Mouse (Mus musculus) myocyte (in vitro differentiated cells): ENCODE measurements around the gene Cant1.

ENCODE experiments used
- CEBPB ChIP-seq: IDR thresholded peaks from 2 replicates; pipeline ENCODE4 v1.6.1; 2011; ENCODE audit warnings: mild to moderate bottlenecking, moderate library complexity; ENCODE audit not compliant: poor library complexity, insufficient read depth, severe bottlenecking
- E2F4 ChIP-seq: IDR thresholded peaks from one replicate; pipeline ENCODE4 v1.6.1; 2011; ENCODE audit warnings: mild to moderate bottlenecking, control low read depth, moderate library complexity; ENCODE audit not compliant: insufficient read depth
- MAX ChIP-seq: IDR thresholded peaks from one replicate; pipeline ENCODE4 v1.6.1; 2011; ENCODE audit warnings: low read depth, mild to moderate bottlenecking, control low read depth
- MYOG ChIP-seq, 3 experiments: IDR thresholded peaks; one replicate each; pipeline ENCODE4 v1.6.1; 2011; ENCODE audit warnings: control low read depth in 2 of 3, low read depth in 2 of 3, mild to moderate bottlenecking in 2 of 3; ENCODE audit not compliant: insufficient read length in 2 of 3, control insufficient read depth in 1 of 3, insufficient read depth in 1 of 3
- POLR2A ChIP-seq: IDR thresholded peaks from one replicate; pipeline ENCODE4 v1.6.1; 2011; ENCODE audit warnings: low read depth, mild to moderate bottlenecking, control low read depth, moderate library complexity; ENCODE audit not compliant: insufficient read length
- POLR2AphosphoS2 ChIP-seq: IDR thresholded peaks from one replicate; pipeline ENCODE4 v1.6.1; 2011; ENCODE audit warnings: low read depth, control low read depth; ENCODE audit not compliant: insufficient read length
- SRF ChIP-seq: IDR thresholded peaks from one replicate; pipeline ENCODE4 v1.6.1; 2011; ENCODE audit warnings: low read depth; ENCODE audit not compliant: control insufficient read depth, insufficient read length
- TCF12 ChIP-seq: IDR thresholded peaks from one replicate; pipeline ENCODE4 v1.6.1; 2011; ENCODE audit warnings: mild to moderate bottlenecking, control low read depth; ENCODE audit not compliant: poor library complexity, insufficient read depth, severe bottlenecking
- TCF3 ChIP-seq: IDR thresholded peaks from one replicate; pipeline ENCODE4 v1.6.1; 2011; ENCODE audit warnings: low read depth, control low read depth; ENCODE audit not compliant: insufficient read length
- USF1 ChIP-seq: IDR thresholded peaks from one replicate; pipeline ENCODE4 v1.6.1; 2011; ENCODE audit warnings: low read depth, mild to moderate bottlenecking, control low read depth, moderate library complexity

DNA sequence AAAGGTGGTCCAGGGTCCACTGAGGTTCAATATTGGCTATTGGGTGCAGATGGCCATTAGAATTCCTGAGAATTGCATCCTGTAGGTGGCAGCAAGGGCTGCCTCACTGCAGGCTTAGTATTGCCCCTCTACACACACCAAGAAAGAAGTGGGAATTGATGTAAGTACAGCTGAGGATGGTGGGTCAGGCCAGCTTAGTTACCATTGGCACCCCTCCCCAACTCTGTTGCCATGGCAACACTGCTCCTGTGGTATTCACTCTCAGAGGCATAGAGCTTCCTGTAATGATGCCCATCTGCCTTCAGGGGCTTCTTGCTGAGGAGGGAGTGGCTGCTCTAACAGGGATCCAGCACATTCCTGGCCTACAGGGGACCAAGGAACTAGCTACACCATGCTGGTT is 43.9 kb downstream of the Cant1 start:
- TF ChIP-seq POLR2A (no peak), E2F4 (no peak), CEBPB (no peak), MAX (no peak), POLR2AphosphoS2 (no peak), MYOG (IDR thresholded peaks at IDR 0.05; ENCODE audit: control insufficient read depth in 1 of 3, insufficient read depth in 1 of 3, insufficient read length in 2 of 3, low read depth in 2 of 3) (no peak), TCF3 (no peak), TCF12 (no peak), USF1 (no peak), SRF (no peak)
